Mouse (Mus musculus): ENCODE results near the gene Rnase13.

- TF ChIP-seq CTCF (IDR thresholded peaks at IDR 0.05; ENCODE audit: low read depth), result no peak
- TF ChIP-seq EP300 (optimal IDR thresholded peaks at IDR 0.05), result no peak
Measured at GRCm38 (mm10) chr14:51922910-51923309, 337 bp upstream of the Rnase13 start.

All from stomach, postnatal 0 days (tissue).